Mouse (Mus musculus): ENCODE data around the gene Nelfa. TPM values are rescaled to one million over a fixed set of nuclear protein-coding genes. Genes with fewer than 3 reads are reported as not detected.
"Not testable (repeated sequence)": the region's sequence is repeated elsewhere in the genome, so short reads cannot be mapped to it uniquely, and the experiment has no call there.

Gene Nelfa
- 10 to 100 TPM; 38.6 to 41.2 (median 40.0) TPM for polyA plus RNA-seq (2017; shearing (Covaris generic))

DNA sequence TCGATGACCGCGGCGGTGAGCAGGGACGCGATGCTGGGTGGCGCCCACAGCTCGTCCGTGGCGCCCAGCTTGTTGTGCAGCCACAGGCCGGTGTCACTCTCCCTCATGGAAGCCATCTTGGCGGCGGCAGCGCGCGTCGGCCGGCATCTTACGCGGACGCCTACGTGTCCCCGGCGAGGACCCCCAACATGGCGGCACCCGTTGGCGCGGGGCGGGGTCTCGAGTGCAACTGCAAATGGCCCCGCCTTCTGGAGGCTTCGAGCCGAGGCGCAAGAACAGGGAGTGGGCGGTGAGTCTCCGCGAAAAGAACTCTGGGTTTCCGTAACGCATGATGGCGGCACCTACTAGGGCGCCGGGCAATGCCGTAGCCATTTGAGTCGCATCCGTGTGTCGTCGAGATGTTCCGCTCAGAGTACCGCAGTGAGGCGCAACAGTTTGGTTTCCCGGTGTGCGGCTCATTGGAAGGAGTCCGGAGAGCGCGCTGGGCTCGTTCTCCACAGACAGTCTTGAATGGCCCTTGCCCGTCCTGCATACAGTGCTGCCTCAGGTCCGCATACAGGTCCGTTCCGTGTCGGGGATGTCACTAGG is at the start of gene Nelfa:
Gene Nelfa, minus strand, starts transcription at position 294 of the 588 bp plus-strand sequence.
- peak; percentile 94 for ATAC-seq

DNA sequence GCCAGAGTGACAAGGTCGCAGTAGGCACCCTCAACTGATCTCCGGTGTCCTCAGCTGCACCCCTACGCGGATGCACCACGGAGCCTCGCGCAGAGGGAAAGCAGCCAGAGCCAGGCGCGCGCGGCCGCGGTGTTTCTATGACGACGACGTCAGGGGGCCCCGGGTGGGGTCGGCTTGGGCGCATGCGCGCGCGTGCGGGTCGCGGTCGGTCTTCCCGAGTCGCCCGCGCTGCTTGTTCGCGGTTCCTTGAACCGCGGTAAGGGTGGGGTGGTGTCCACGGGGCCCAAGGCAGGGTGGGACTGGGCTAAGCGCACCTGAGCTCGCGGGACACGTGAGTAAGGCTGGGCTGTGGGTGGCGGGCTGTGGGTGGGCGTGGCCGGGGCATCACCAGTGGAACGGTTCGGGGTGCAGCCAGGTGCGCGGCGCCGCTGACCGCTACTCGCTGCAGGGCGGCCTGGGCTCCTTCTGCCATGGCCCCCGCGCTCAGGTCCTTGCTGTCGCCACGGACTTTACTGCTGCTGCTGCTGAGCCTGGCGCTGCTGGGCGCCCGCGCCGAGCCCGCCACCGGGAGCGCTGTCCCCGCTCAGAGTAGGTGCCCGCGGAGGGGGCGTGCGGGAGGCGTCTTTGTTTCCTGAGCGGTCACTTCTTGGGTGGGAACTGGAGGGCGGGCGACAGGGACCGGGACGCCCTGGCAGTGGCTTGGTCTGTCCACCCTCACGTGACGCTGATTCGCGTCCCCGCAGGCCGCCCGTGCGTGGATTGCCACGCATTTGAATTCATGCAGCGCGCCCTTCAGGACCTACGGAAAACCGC is 47.3 kb upstream of the Nelfa start, which contains the start of gene Gm1673:
Gene Gm1673, plus strand, starts transcription at position 125 of the 813 bp plus-strand sequence.
- no peak for ATAC-seq

DNA sequence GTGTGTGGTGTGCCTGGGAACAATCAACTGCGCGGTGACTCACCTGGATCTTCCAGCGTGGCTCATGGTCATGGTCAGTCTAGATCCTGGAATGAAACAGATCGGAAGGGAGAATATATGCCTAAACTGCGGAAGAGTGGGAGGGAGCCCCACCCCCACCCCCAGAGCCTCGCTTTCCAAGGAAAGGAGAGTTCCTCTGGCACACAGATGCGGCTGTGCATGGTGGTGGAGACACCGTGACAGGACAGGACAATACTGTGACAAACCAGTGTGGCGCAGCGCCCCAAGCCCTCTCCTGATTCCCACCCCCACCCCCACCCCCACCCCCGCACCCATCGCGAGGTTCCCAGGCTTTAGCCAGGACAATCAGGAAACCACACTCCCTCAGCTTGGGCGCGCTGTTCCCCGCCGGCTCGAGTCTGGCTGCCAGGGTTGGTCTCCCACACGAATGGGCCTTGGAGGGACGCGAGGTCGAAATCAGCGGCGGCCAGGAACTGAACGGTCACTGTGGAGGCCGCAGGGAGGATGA is 46.6 kb upstream of the Nelfa start:
- ATAC-seq = no peak

DNA sequence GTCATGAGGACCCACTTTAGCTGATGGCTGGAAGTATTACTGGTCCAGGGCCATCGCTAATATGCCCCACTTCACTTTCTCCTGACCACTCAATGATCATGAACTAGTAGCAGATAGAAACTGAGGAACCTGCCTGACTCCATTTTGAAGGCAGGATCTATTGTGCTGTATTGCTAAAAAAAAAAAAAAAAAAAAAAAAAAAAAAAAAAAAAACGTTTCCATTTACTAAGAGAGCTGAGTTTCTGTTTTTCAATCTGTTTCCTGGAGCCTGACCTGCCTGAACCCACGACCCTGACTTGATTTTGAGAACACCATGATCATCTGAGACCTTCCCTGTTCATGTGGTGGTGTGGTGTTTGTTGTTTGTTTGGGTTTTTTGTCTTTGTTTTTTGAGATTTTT is 40.1 kb upstream of the Nelfa start:
- ATAC-seq = no peak

DNA sequence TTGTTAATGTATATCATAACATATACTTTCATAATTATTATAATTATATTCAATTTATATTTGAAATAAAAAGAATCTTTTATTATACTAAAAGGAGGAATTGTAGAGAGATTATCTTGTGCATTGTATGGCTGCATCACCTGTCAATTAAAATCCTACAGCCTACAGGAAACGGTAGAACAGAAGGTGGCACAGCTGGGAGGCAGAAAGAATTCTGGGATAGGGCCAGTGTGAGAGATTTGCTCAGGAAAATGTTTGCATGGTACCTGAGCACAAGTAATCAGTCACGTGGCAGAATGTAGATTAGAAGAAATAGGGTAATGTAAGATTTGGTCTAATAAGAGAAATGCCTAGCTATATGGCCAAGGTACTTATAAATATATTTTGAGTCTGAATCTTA is 38.5 kb upstream of the Nelfa start:
- ATAC-seq = no peak

DNA sequence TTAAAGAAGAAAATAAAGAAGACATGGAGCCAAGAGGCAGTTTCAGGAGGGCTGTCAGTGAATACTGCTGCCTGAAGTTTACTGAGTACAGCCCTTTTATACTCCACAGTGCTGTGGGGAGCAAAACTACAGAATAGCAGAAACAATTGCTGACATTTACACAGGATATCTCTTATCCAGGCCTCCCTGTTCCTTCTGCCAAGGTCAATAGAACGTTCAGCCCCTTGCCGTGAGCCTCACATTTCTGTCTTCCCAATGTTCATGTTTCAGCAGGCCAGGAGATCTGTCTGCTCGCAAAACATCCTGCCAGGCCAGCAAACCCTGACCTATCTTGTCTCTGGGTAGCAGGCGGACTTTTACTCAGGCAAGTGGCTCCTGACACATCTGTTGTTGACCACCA is 23.2 kb upstream of the Nelfa start:
- no peak for ATAC-seq

DNA sequence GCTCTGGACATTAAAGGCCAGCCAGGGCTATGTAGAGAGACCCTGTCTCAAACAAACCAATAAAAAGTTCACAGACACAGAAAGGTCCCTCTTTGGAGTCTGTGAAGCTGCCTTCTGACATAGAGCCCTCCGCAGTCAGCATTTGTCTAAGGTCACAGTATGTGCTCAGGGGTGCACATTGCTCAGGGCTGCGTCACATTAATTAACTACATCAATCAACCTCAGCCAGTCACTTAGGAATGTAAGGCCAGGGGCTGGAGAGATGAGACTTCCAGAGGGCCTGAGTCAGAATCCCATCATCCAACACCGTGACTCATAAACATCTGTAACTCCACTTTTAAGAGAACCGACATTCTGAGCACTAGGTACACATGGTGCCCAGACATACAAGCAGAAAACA is 19.7 kb upstream of the Nelfa start:
- ATAC-seq = no peak

DNA sequence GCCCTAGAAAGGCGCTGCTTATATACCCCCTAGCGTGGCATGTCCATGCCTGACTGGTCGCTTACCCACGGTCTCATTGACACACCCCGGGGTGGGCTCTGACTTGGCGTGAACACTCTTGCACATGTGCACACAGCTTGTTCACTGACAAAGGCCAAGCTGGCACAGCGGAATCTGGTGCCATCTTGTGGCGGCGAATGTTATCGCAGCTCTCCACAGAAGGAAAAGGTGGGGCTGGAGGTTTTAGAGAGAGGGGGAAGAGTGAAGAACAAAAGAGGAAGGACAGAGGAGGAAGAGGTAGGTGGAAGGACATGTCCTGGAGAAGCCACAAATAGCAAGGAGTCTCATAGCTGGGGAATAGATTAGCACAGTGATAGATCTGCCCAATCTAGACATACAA is 18.1 kb upstream of the Nelfa start:
- peak; percentile 46 for ATAC-seq

DNA sequence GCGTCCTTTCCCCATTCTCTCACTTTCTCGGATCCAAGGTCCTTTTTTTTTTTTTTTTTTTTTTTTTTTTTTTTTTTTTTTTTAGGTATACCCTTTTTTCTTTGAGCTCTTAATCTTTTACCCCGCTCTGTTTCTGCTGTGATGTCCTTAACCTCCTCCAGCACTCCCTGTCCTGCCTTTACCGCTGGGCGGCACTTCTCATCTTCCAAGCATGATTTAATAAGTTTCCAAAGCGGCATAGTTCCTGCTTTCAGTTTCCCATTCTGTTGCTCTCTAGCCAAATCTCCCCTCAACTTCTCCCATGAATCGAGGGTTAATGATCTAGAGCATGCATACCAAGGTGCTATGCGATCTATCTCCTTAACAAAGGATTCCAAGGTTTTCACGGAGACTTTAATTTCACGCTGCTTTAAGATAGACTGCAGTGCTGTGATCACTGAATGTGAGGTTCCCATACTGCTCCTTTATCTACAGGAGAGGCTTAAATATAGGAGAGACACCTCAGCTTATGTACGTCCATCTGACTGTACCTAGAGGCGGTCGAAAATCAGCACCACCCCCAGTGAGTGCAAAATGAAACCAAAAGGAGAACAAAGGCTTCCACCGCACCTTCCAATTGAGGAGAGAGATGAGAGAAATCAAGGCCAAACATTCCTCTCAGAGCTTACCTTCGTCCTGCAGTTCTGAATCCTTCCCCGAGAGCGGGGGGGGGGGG is 17.4 kb upstream of the Nelfa start:
- ATAC-seq = no peak

DNA sequence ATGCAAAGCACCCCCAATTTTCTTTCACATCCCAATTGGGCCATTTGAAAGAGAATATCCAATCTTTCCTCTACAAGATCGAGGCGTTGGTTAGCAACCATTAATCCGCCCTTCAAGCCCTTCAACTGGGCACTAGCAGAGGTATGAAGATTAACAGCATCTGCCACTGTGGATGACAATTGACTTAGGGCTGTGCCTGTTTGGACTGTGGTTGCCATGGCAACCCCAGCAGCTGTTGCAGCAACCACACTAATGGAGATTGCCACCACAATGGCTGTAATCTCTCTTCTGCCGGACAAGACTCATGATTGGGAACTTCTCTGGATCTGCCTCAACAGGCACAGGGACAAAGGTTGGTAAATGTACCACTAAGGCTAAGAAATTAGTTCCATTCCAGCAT is 12.1 kb upstream of the Nelfa start:
- no peak for ATAC-seq

DNA sequence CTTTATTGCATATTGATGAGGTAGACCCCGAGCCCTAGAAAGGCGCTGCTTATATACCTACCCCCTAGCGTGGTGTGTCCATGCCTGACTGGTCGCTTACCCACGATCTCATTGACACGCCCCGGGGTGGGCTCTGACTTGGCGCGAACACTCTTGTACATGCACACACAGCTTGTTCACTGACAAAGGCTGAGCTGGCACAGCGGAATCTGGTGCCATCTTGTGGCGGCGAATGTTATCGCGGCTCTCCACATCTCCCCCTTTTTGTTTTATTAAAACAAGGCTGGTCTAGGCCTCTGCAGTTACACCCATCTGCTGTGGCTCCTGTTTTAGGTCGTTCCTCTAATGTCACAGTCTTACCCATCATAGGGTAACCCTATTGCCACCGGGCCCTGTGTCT is 10.8 kb upstream of the Nelfa start:
- not testable (repeated sequence) for ATAC-seq

DNA sequence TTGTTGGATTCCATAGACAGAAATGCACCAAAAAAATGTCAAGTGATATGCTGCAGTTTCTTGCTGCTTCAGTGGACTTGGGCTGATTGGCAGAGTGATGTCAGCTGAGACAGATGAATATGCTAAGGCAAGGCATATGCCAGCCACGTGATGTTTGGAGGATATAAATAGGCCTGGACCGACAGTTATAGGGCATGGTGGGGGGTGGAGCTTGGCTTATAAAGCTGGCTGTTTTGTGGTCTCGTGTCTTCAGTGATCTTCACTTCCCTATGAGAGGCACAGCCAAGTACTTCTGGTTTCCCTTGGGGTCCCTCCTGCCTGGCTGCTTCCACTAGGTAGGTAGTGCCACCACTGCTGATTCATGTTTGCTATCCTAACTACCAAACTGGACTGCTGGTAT is 2.2 kb upstream of the Nelfa start:
- no peak for ATAC-seq

DNA sequence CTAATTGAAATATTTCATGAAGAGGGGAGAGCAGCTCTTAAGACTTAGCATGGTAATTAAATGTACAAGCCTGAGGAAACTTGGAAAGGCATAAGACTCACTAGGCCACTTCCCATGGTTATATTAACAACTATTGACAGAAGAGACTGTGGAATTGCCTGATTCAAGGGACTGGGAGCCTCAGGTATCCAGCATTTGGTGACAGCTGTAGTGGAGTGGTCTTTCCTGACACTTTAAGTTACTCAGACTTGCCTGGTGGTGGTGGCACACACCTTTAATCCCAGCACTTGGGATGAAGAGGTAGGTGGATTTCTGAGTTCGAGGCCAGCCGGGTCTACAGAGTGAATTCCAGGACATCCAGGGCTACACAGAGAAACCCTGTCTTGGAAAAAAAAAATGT is 1.0 kb upstream of the Nelfa start:
- ATAC-seq = no peak

DNA sequence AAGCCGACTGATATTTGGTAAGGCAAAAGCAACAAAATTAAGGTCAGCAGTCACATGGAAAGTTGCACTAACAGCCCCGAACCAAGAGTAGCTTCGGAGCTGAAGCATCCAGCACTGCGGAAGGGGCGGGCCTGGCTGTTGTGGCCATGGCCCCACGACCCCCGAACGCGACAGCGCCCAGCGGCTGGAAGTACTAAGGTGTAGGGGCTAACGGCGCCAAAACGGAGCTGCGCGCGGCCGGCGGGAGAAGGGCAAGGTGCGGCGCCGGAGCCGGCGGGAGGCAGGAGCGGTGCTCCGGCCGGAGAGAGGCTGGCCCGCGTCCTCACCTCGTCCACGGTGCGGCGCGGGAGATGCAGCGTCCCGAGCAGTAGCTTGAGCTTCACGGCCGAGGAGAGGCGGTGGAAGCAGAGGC is 507 bp downstream of the Nelfa start:
- peak; percentile 12 for ATAC-seq

DNA sequence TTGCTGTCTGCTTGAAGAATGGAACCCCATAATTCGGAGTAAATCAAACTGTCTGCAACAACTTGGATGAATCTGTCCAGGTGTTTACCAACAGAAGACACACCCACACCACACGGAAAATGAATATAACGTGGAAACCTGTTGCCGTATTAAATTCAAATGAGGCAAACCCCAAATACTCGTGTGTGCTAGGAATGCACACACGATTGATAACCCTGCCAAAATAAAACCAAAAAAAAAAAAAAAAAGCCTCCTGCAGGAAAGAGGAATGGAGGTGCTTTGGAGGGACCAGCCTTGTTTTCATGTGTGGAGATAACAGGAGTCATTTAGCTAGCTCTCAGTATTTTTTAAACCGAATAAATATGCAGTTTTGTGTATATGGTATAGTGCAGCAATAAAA is 1.3 kb downstream of the Nelfa start:
- ATAC-seq = no peak

DNA sequence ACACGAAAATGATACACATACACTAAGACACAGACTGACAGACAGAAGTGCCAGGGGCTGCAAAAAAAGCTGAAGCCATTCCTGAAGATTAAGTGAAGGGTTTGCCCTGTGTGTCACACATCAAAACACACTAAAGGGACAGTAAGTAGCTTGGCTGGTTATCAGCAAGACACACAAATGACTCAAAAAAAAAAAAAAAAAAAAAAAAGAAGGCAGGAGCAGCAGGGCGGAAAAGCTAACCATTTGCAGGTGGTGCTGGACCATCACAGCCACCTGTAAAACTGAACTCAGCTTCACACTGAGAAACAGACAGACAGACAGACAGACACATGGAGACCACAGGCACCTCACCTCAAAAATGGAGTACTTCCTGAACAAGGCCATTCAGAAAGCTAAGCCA is 2.1 kb downstream of the Nelfa start:
- no peak for ATAC-seq

DNA sequence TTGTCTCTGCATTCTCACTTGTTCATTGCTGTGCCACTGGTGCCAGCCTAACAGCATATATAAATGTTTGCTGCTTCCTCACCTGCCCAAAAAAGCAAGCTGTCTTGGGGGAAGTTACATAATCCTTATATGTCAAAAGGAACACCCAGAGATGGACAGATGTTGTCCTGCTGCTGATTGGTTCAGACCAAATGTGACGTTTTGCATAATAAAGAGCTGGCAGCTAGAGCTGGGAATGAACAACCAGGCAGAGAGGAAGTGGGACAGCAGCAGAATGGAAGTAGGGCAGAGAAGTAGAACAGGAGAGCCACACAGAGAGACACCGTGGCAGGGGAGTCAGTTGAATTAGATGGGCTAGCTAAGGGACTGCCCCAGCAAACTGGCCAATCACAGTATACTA is 3.8 kb downstream of the Nelfa start:
- ATAC-seq = no peak

DNA sequence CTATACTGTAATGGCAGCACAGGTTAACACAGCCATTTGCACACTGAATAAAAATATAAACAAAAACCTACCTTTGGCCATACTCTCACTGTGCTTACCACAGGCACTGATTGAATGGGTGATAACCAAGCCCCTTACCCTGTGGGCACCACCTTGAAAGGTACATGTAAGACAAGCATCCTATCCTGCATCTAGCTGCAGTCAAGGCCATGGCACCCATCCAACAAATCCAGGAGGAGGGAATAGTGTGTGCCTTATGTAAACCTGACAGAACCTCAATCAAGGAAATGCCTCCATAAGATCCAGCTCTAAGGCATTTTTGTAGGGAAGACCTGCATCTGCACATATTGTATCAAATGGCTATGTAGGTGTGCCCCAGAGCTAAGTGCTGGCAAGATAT is 10.0 kb downstream of the Nelfa start:
- ATAC-seq = no peak

DNA sequence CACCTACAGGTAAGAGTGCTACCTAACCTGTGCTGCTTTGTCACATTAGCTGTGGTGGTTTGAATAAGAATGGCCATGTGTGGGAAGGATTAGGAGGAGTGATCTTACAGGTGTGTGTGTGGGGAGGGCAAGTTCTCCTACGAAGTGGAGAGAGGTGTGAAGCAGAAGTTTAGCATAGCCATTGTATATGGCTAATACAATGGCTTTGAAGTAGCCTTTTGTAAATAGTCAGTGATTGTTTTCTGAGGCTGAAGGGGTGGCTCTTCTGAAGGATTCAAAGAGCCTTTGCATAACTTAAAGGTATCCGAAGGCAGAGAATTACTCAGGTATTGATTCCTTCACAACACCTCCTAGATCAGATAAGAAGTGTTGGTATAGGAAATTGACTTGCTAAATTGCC is 13.6 kb downstream of the Nelfa start:
- ATAC-seq = no peak

DNA sequence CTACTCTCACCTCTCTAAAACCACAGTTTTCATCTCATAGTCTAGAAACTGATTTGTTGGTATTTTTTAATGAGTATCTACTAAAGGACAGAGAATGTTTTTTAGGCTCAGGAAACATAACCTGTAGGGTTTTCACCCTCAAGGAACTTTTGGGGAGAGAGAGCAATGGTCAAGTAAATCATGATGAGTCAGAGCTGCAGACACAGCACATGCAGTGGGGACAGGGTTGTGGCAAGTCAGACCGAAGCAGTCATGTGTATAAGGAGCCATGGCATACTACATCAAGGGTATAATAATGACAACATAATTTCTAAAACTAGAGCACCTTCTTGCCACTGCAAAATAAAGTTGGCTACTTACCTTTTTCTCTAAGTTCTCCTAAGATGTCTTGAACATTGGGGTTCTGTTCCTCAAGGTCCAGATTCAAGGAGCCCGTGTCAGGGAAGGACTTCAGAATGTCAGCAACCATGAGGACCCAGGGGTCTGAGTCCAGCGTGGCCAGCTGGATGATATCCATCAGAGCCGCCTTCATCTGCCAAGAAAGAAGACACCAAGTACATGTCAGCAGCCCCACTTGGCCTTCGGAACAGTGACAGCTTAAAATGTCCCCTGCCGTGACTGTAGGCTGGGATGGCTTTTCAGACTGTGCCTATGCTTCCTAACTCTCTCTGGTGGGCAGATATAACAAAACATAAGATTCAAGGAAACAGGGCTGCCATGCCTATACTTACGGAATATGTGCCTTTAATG is 14.6 kb downstream of the Nelfa start:
- ATAC-seq = no peak

DNA sequence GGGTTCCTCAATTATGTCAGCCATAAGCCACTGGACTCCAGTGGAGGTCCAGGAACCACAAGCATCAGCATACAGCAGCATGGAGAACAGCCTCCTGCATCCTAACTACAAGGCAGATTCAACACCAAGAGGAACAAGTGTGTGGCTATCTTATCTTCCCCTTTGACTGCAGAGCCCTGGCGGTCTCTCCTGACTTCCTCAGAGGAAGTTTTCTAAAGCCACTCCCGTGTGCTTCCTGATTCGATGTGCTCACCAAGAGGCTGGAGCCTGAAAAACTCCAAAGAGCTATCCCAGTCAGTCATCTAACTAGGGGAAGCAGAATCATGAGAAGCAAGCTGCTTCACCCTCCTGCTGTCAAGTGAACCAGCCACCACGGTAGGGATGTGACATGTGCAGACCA is 15.3 kb downstream of the Nelfa start:
- ATAC-seq = no peak

DNA sequence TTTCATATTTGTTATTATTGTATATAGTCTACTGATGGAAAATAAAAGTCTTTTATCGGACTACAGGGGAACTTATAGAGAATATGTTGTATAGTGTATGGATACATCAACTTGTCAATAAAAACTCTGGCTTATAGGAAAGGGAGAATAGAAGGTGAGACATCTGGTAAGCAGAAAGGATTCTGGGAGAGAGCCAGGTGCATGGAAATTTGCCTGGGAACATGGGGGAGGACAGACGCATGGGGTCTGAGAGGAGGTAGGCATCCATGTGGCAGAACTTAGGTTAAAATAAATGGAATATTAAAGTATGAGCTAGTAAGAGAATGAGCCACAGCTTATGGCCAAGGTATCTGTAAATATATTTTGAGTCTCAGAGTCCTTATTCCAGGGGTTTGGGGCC is 16.2 kb downstream of the Nelfa start:
- no peak for ATAC-seq

DNA sequence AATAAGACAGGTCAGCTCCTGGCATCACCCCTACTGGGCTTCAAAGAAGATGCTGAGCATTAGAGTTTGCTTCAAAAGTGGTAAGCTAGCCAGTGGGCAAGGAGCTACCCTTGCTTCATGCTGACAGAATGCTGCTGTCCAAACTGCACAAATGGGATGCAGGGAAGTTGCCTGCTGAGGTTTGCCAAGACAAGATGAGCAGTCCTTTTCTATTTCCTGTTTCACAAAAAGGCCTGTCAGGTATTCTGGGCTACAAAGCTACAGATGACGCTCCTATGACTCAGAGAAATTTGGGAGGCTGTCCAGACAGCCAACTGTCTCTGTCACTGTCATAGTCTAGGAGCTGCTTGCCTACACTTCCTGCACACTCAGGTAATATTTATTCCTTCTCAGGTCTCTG is 16.7 kb downstream of the Nelfa start:
- no peak for ATAC-seq
